Mouse (Mus musculus) liver, adult 2 months (tissue): ENCODE results near the gene Prrg4.

Source experiments
- CTCF ChIP-seq: fragments of 200-500 bp; IDR thresholded peaks from 2 replicates; pipeline ENCODE4 v1.5.1; 2011; ENCODE audit warnings: low read depth, low read length, control low read depth
- POLR2A ChIP-seq: fragments of 200-500 bp; IDR thresholded peaks from 2 replicates; pipeline ENCODE4 v1.6.1; 2011; ENCODE audit warnings: low read length, control low read depth; ENCODE audit not compliant: insufficient read depth; ENCODE audit errors: extremely low read depth

GRCm38 (mm10) chr2:104849276-104849990 lies at the start of gene Prrg4:
- peak; percentile 45 for TF ChIP-seq CTCF
- no peak for TF ChIP-seq POLR2A
